Mouse (Mus musculus): ENCODE measurements at regions not wholly inside any gene's neighbourhood (a gene's known extent, or its start where the extent isn't known, plus 50 kb on each side); places are given as distances from the start of the nearest gene placed in this dataset.

DNA sequence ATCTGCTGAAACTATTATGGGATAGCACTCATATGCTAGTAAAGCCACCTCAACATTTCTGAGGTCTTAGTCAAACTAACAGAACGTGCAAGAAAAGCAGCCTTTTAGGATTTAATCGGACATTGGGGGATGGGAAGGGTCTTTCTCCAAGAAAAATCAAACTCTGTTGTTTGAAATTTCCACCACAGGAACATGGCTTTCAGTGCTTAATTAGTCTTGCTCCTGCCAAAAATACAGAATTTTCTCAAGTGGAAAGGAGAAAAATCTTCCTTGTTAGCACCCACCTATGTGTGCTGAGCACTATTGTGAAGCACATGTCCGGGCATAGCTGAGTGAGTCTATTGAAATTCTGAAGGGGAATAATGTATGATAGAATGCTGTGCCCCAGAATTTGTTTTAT lies 1470.0 kb downstream of the Slc22a22 start:
- Histone ChIP-seq H3K27ac (replicated peaks; ENCODE audit: low read depth, low read length) (no peak overlapping the region), H3K9ac (replicated peaks; ENCODE audit: low read length) (no peak overlapping the region), H3K9me3 (ENCODE audit: control insufficient read depth, low read length) (no peaks in the 10 kb centered on the region), H3K4me2 (ENCODE audit: low read length) (no peak overlapping the region), H3K4me1 (ENCODE audit: control insufficient read depth, insufficient read depth, low read length) (no peaks in the 10 kb centered on the region), H3K27me3 (ENCODE audit: control insufficient read depth, insufficient read depth, low read length) (no peaks in the 10 kb centered on the region), H3K4me3 (replicated peaks; ENCODE audit: low read depth, low read length) (no peak overlapping the region), H3K36me3 (ENCODE audit: control insufficient read depth, insufficient read depth, low read length) (no peaks in the 10 kb centered on the region)
- WGBS: 60% methylated on average over 3 of the region's 3 CpGs
- ATAC-seq (ENCODE audit: low FRiP score, low TSS enrichment) (no peak), DNase-seq (no peak)

GRCm38 (mm10) chr15:56005361-56005760 lies 1472.1 kb downstream of the Slc22a22 start:
- H3K9ac ChIP-seq (replicated peaks; ENCODE audit: low read length): no peak overlapping the region
- H3K4me2 ChIP-seq (ENCODE audit: low read length): no peak overlapping the region
- no peaks in the 10 kb centered on the region for H3K36me3 ChIP-seq (ENCODE audit: control insufficient read depth, insufficient read depth, low read length)
- no peak for ATAC-seq (ENCODE audit: low FRiP score, low TSS enrichment)
- no peak overlapping the region for H3K4me3 ChIP-seq (replicated peaks; ENCODE audit: low read depth, low read length)
- H3K27me3 ChIP-seq (ENCODE audit: control insufficient read depth, insufficient read depth, low read length): no peaks in the 10 kb centered on the region
- H3K4me1 ChIP-seq (ENCODE audit: control insufficient read depth, insufficient read depth, low read length): no peaks in the 10 kb centered on the region
- no peaks in the 10 kb centered on the region for H3K9me3 ChIP-seq (ENCODE audit: control insufficient read depth, low read length)
- DNase-seq: no peak
- no peak overlapping the region for H3K27ac ChIP-seq (replicated peaks; ENCODE audit: low read depth, low read length)
- WGBS: 93% methylated on average over 8 of the region's 8 CpGs

DNA sequence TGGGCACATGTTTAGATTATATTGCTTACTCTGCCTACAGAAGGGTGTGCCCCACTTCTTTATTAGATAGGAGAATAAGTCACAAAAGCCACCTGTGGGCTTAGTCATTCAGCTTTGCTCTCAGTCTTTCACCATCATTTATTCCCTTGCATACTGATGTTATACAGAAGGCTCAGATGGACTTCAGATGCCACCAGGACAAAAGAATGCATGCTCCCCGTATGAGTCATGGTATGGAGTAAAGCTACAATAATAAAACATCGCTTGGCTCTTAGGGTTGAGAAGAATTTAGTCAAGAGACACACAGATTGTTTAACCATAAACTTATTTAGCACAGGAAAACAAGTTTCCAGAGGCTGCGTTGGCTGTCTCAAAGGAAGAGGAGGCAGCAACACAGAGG lies 1473.5 kb downstream of the Slc22a22 start:
- no peak for ATAC-seq (ENCODE audit: low FRiP score, low TSS enrichment)
- Histone ChIP-seq H3K27ac (replicated peaks; ENCODE audit: low read depth, low read length) (no peak overlapping the region), H3K27me3 (ENCODE audit: control insufficient read depth, insufficient read depth, low read length) (no peaks in the 10 kb centered on the region), H3K4me1 (ENCODE audit: control insufficient read depth, insufficient read depth, low read length) (no peaks in the 10 kb centered on the region), H3K9me3 (ENCODE audit: control insufficient read depth, low read length) (no peaks in the 10 kb centered on the region), H3K4me2 (ENCODE audit: low read length) (no peak overlapping the region), H3K9ac (replicated peaks; ENCODE audit: low read length) (no peak overlapping the region), H3K4me3 (replicated peaks; ENCODE audit: low read depth, low read length) (no peak overlapping the region), H3K36me3 (ENCODE audit: control insufficient read depth, insufficient read depth, low read length) (no peaks in the 10 kb centered on the region)
- WGBS: 87% methylated on average over 3 of the region's 3 CpGs
- DNase-seq: no peak

GRCm38 (mm10) chr15:55999605-56000004 lies 1477.8 kb downstream of the Slc22a22 start:
- H3K36me3 ChIP-seq (ENCODE audit: control insufficient read depth, insufficient read depth, low read length): no peaks in the 10 kb centered on the region
- WGBS: 93% methylated on average over 4 of the region's 4 CpGs
- DNase-seq (no peak), ATAC-seq (ENCODE audit: low FRiP score, low TSS enrichment) (no peak)
- no peaks in the 10 kb centered on the region for H3K27me3 ChIP-seq (ENCODE audit: control insufficient read depth, insufficient read depth, low read length)
- H3K27ac ChIP-seq (replicated peaks; ENCODE audit: low read depth, low read length): no peak overlapping the region
- no peaks in the 10 kb centered on the region for H3K9me3 ChIP-seq (ENCODE audit: control insufficient read depth, low read length)
- no peak overlapping the region for H3K4me2 ChIP-seq (ENCODE audit: low read length)
- no peak overlapping the region for H3K4me3 ChIP-seq (replicated peaks; ENCODE audit: low read depth, low read length)
- H3K4me1 ChIP-seq (ENCODE audit: control insufficient read depth, insufficient read depth, low read length): no peaks in the 10 kb centered on the region
- H3K9ac ChIP-seq (replicated peaks; ENCODE audit: low read length): no peak overlapping the region

DNA sequence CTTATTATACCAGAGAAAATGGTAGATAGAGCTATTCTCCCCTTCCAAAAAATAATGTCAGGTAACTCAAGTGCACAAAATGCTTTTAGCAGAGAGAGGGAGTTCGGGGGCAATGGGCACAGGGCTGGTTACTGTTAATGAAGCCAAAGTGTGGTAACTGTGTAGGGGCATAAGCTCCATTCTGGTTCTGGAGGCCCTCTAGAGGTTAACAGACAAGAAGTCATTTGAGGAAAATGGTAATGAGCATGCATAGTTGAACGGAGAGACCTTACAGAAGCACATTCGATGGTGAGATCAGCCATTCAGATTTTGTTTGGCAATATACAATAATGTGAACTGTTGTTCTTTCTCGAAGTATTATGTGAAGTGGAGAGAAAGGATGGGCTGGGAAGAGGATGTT lies 1479.4 kb downstream of the Slc22a22 start:
- H3K9me3 ChIP-seq (ENCODE audit: control insufficient read depth, low read length): no peaks in the 10 kb centered on the region
- H3K27ac ChIP-seq (replicated peaks; ENCODE audit: low read depth, low read length): no peak overlapping the region
- no peak for DNase-seq
- H3K36me3 ChIP-seq (ENCODE audit: control insufficient read depth, insufficient read depth, low read length): no peaks in the 10 kb centered on the region
- H3K4me3 ChIP-seq (replicated peaks; ENCODE audit: low read depth, low read length): no peak overlapping the region
- H3K4me2 ChIP-seq (ENCODE audit: low read length): no peak overlapping the region
- H3K4me1 ChIP-seq (ENCODE audit: control insufficient read depth, insufficient read depth, low read length): no peaks in the 10 kb centered on the region
- ATAC-seq (ENCODE audit: low FRiP score, low TSS enrichment): no peak
- no peak overlapping the region for H3K9ac ChIP-seq (replicated peaks; ENCODE audit: low read length)
- H3K27me3 ChIP-seq (ENCODE audit: control insufficient read depth, insufficient read depth, low read length): no peaks in the 10 kb centered on the region
- WGBS: 85% methylated on average over 4 of the region's 4 CpGs

DNA sequence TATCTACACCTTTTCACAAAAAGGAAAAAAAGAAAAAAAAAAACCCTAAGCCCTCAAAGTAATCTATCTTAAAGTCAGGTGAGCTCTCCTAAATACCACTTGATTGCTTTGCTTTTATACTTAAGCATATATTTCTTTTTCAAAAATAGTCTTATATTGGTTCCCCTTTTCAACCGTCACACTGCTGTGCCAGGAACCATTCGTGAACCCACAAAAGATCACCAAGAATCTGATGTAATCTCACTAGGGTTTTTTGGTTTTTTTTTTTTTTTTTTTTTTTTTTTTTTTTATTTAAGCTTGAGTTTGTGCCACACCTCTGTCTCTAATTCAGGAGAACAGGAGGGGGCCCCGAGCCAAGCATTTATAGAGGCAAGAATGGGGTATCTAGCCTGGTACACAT lies 1482.7 kb downstream of the Slc22a22 start:
- H3K27ac ChIP-seq (replicated peaks; ENCODE audit: low read depth, low read length): no peak overlapping the region
- H3K36me3 ChIP-seq (ENCODE audit: control insufficient read depth, insufficient read depth, low read length): no peaks in the 10 kb centered on the region
- H3K4me3 ChIP-seq (replicated peaks; ENCODE audit: low read depth, low read length): no peak overlapping the region
- no peak overlapping the region for H3K9ac ChIP-seq (replicated peaks; ENCODE audit: low read length)
- no peaks in the 10 kb centered on the region for H3K4me1 ChIP-seq (ENCODE audit: control insufficient read depth, insufficient read depth, low read length)
- no peak for DNase-seq
- WGBS: 79% methylated on average over 3 of the region's 3 CpGs
- no peaks in the 10 kb centered on the region for H3K9me3 ChIP-seq (ENCODE audit: control insufficient read depth, low read length)
- H3K4me2 ChIP-seq (ENCODE audit: low read length): no peak overlapping the region
- no peak for ATAC-seq (ENCODE audit: low FRiP score, low TSS enrichment)
- H3K27me3 ChIP-seq (ENCODE audit: control insufficient read depth, insufficient read depth, low read length): no peaks in the 10 kb centered on the region

DNA sequence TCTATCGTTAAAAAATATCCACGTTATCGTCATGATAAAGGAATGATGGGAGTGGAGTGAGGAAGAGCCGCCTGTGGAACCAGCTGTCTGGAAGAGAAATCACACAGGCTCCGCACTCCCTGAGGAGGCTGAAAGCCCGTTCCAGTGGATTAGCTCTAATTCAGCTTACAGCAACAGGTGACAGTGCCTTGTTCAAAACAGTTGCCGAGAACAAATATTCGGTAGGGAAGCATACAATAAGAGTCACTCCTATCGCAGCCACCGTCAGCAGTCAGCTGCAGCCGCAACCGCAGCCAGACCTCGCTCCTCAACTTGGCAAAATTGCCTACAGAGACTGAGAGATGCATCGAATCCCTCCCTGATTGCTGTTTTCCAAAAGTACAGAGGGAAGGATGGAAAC lies 1501.6 kb downstream of the Slc22a22 start:
- no peaks in the 10 kb centered on the region for H3K4me1 ChIP-seq (ENCODE audit: control insufficient read depth, insufficient read depth, low read length)
- no peak overlapping the region for H3K27ac ChIP-seq (replicated peaks; ENCODE audit: low read depth, low read length)
- no peaks in the 10 kb centered on the region for H3K27me3 ChIP-seq (ENCODE audit: control insufficient read depth, insufficient read depth, low read length)
- ATAC-seq (ENCODE audit: low FRiP score, low TSS enrichment) (no peak), DNase-seq (peak; percentile 63)
- H3K9me3 ChIP-seq (ENCODE audit: control insufficient read depth, low read length): no peaks in the 10 kb centered on the region
- no peaks in the 10 kb centered on the region for H3K36me3 ChIP-seq (ENCODE audit: control insufficient read depth, insufficient read depth, low read length)
- H3K9ac ChIP-seq (replicated peaks; ENCODE audit: low read length): no peak overlapping the region
- H3K4me2 ChIP-seq (ENCODE audit: low read length): no peak overlapping the region
- H3K4me3 ChIP-seq (replicated peaks; ENCODE audit: low read depth, low read length): no peak overlapping the region
- 31% methylated on average over 14 of the region's 14 CpGs for WGBS

DNA sequence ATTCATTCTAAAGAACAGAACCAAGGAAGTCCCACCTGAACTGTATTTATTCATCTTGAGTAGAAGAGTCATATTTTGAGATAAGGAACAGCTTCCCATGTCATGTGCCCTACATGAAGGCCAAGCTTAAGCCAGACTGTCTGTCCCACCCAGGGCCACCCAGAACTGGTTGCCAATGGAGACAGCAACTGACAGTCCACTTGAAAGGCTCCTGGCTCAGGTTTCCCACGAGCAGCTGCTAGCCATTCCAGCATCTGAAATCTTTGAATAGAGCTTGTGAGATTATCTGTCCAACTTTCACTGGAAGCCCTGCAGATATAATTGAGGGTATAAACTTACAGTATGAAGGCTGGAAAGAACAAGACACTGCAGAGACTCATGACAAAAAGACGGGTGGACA lies 1510.6 kb downstream of the Slc22a22 start:
- DNase-seq: peak; percentile 15
- ATAC-seq (ENCODE audit: low FRiP score, low TSS enrichment): no peak
- H3K27ac ChIP-seq (replicated peaks; ENCODE audit: low read depth, low read length): no peak overlapping the region
- H3K27me3 ChIP-seq (ENCODE audit: control insufficient read depth, insufficient read depth, low read length): no peaks in the 10 kb centered on the region
- H3K4me2 ChIP-seq (ENCODE audit: low read length): no peak overlapping the region
- no peak overlapping the region for H3K9ac ChIP-seq (replicated peaks; ENCODE audit: low read length)
- H3K4me3 ChIP-seq (replicated peaks; ENCODE audit: low read depth, low read length): no peak overlapping the region
- H3K9me3 ChIP-seq (ENCODE audit: control insufficient read depth, low read length): no peaks in the 10 kb centered on the region
- no peaks in the 10 kb centered on the region for H3K36me3 ChIP-seq (ENCODE audit: control insufficient read depth, insufficient read depth, low read length)
- no peaks in the 10 kb centered on the region for H3K4me1 ChIP-seq (ENCODE audit: control insufficient read depth, insufficient read depth, low read length)
- 28% methylated on average over 2 of the region's 2 CpGs for WGBS

GRCm38 (mm10) chr15:55965296-55965695 lies 1512.1 kb downstream of the Slc22a22 start:
- ATAC-seq (ENCODE audit: low FRiP score, low TSS enrichment) (no peak), DNase-seq (no peak)
- H3K4me2 ChIP-seq (ENCODE audit: low read length): no peak overlapping the region
- no peaks in the 10 kb centered on the region for H3K27me3 ChIP-seq (ENCODE audit: control insufficient read depth, insufficient read depth, low read length)
- no peak overlapping the region for H3K27ac ChIP-seq (replicated peaks; ENCODE audit: low read depth, low read length)
- H3K4me3 ChIP-seq (replicated peaks; ENCODE audit: low read depth, low read length): no peak overlapping the region
- H3K9ac ChIP-seq (replicated peaks; ENCODE audit: low read length): no peak overlapping the region
- 83% methylated on average over 7 of the region's 7 CpGs for whole genome bisulfite sequencing
- H3K36me3 ChIP-seq (ENCODE audit: control insufficient read depth, insufficient read depth, low read length): no peaks in the 10 kb centered on the region
- no peaks in the 10 kb centered on the region for H3K9me3 ChIP-seq (ENCODE audit: control insufficient read depth, low read length)
- no peaks in the 10 kb centered on the region for H3K4me1 ChIP-seq (ENCODE audit: control insufficient read depth, insufficient read depth, low read length)

Measured in midbrain, embryonic 14.5 days (tissue).